Mouse (Mus musculus): ENCODE data around the gene Uba2. TPM values are rescaled to one million over a fixed set of nuclear protein-coding genes. Genes with fewer than 3 reads are reported as not detected.

The Uba2 gene
- total and polyA plus RNA-seq, 3 experiments: 57.5 to 334 (median 253) TPM

DNA sequence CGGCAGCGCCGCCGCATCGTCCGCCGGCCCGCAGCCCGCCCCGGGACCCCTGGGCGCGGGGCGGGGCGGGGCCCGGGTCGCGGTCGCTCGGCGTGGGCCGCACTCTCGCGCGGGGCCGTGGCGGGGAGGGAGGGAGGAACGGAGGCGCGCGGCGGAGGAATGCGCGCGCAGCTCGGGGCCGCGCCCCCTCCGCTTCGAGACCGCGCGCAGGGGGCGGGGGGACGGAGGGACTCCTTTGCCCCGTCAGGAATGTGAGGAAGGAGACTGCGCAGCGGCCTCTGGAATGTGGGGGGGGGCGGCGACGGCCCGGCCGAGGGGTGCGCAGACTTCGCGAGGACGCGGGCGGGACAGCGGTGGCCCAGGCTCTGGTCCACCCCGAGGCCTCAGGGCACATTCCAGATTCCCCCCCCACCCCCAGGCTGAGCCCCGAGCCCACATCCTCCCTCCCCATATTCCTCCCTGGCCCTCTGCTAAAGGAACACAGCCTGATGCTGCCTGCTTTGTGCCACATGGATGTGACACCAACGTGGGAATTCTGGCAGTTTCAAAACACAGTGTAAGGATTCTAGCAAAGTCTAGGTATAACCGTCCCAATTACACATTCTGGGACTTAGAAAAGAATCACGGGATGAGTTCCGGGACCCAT lies 36.2 kb downstream of the Uba2 start, which contains the start of gene Wtip:
Gene Wtip (minus strand): TSS at position 152 of the 646 bp plus-strand sequence.
- DNase-seq (ENCODE audit: low spot score) (no peak), ATAC-seq (ENCODE audit: extremely low read depth, insufficient number of reproducible peaks, low FRiP score, poor library complexity, severe bottlenecking) (no peak)
- Histone ChIP-seq H3K4me1 (ENCODE audit: insufficient read depth, low read depth, low read length) (0 out of 2 replicates have a peak, but pooled peaks cover 3% of the 10 kb centered on the region), H3K27me3 (ENCODE audit: insufficient read depth, low read length) (peaks cover 6% of the 10 kb centered on the region; the same call in 1 of the 2 replicates), H3K4me3 (ENCODE audit: low read depth, low read length) (no peak within 1 kb of the TSS), H3K9me3 (replicated peaks) (peaks cover 12% of the 10 kb centered on the region), H3K36me3 (replicated peaks) (no peaks in the 10 kb centered on the region)
- TF ChIP-seq TAL1 (conservative IDR thresholded peaks at IDR 0.05; ENCODE audit: low read depth, low read length) (no peak), GATA1 (IDR thresholded peaks at IDR 0.05; ENCODE audit: borderline replicate concordance, low read length) (no peak), GATA2 (IDR thresholded peaks at IDR 0.05; ENCODE audit: borderline replicate concordance, low read depth, low read length) (no peak), CTCF (IDR thresholded peaks at IDR 0.05; ENCODE audit: low read depth, low read length) (no peak), POLR2AphosphoS5 (IDR thresholded peaks at IDR 0.05; ENCODE audit: insufficient replicate concordance, low read depth, low read length) (no peak)

DNA sequence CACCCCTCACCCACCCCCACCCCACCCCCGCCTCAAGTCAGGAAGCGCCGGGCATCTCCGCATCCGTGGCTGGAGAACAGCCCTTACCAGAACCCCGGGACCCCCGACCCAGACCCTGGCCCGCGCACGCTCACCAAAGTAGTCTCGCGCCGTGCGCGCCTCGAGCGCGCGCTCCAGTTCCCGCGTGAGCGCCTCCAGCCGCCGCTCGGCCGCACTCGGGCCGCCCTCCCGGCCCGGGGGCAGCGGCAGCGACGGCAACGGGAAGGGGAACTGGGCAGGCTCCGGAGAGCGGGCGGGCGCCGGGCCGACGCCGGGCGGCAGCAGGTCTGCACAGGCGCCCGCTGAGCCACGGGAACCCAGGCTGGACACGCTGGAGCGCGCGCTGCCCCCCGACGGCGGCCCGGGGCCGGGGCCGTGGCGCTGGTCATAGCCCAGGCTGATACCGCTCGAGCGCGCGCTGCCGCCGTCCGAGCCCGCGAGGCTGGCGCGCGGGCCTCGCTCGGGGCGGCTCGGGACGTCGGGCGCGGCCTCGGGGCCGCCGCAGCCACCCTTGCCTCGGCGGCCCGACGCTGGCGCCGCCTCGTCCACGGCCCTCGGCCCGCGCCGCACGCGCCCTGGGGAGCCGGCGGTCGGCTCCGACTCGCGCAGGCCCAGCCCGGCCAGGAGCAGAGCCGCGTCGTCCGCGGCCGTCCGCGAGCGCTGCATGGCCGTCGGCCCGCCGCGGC lies 36.9 kb downstream of the Uba2 start:
- Histone ChIP-seq H3K36me3 (replicated peaks) (no peaks in the 10 kb centered on the region), H3K27me3 (ENCODE audit: insufficient read depth, low read length) (peaks cover 6% of the 10 kb centered on the region; the same call in 1 of the 2 replicates), H3K9me3 (replicated peaks) (peaks cover 12% of the 10 kb centered on the region), H3K4me1 (ENCODE audit: insufficient read depth, low read depth, low read length) (0 out of 2 replicates have a peak, but pooled peaks cover 3% of the 10 kb centered on the region), H3K4me3 (ENCODE audit: low read depth, low read length) (no peak overlapping the region)
- no peak for TF ChIP-seq GATA1 (IDR thresholded peaks at IDR 0.05; ENCODE audit: borderline replicate concordance, low read length)
- TF ChIP-seq CTCF (IDR thresholded peaks at IDR 0.05; ENCODE audit: low read depth, low read length): no peak
- TF ChIP-seq POLR2AphosphoS5 (IDR thresholded peaks at IDR 0.05; ENCODE audit: insufficient replicate concordance, low read depth, low read length): no peak
- TF ChIP-seq TAL1 (conservative IDR thresholded peaks at IDR 0.05; ENCODE audit: low read depth, low read length): no peak
- no peak for TF ChIP-seq GATA2 (IDR thresholded peaks at IDR 0.05; ENCODE audit: borderline replicate concordance, low read depth, low read length)
- DNase-seq (ENCODE audit: low spot score) (no peak), ATAC-seq (ENCODE audit: extremely low read depth, insufficient number of reproducible peaks, low FRiP score, poor library complexity, severe bottlenecking) (no peak)

DNA sequence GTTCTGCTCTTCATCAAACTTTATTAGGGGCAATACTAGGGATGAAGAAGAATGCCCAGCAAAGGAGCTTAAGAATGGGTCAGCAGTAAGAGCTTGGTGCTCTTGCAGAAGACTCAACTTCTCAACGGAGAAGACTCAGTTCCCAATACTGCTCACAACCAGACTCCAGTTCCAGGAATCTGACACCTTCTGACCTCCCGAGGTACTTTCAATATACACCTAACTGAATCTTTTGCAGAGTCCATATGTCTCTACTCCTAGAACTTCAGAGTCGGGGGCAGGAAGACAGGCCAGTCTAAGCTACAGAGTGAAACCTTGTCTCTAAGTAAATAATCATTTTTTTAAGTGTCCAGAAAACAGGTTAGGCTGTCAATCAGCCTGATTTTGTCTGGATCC lies 37.4 kb downstream of the Uba2 start:
- peaks cover 6% of the 10 kb centered on the region; the same call in 1 of the 2 replicates for H3K27me3 ChIP-seq (ENCODE audit: insufficient read depth, low read length)
- H3K36me3 ChIP-seq (replicated peaks): no peaks in the 10 kb centered on the region
- H3K4me3 ChIP-seq (ENCODE audit: low read depth, low read length): no peak overlapping the region
- H3K9me3 ChIP-seq (replicated peaks): peaks cover 12% of the 10 kb centered on the region
- TF ChIP-seq GATA2 (IDR thresholded peaks at IDR 0.05; ENCODE audit: borderline replicate concordance, low read depth, low read length) (no peak), POLR2AphosphoS5 (IDR thresholded peaks at IDR 0.05; ENCODE audit: insufficient replicate concordance, low read depth, low read length) (no peak), TAL1 (conservative IDR thresholded peaks at IDR 0.05; ENCODE audit: low read depth, low read length) (no peak), CTCF (IDR thresholded peaks at IDR 0.05; ENCODE audit: low read depth, low read length) (no peak), GATA1 (IDR thresholded peaks at IDR 0.05; ENCODE audit: borderline replicate concordance, low read length) (no peak)
- no peak for ATAC-seq (ENCODE audit: extremely low read depth, insufficient number of reproducible peaks, low FRiP score, poor library complexity, severe bottlenecking)
- DNase-seq (ENCODE audit: low spot score): no peak
- H3K4me1 ChIP-seq (ENCODE audit: insufficient read depth, low read depth, low read length): 0 out of 2 replicates have a peak, but pooled peaks cover 3% of the 10 kb centered on the region

DNA sequence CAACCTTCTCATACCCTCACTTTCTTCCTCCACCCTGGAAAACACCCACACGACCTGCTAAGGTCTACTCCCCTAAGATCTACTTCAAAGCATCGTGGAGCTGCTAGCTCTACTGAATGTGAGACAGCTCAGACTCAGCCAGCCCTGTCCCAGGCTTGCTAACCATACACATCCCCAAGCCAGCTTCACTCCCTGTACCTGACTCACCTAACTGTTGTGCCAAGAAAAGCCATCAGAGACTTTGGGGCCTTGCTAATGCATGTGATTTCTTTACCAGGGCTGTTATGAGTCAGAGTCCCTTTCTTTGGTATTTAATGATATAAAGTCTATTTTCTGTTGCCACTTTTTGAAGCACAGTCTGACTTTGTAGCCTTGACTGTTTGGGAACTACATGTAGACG lies 38.3 kb downstream of the Uba2 start:
- H3K27me3 ChIP-seq (ENCODE audit: insufficient read depth, low read length): peaks cover 6% of the 10 kb centered on the region; the same call in 1 of the 2 replicates
- H3K4me1 ChIP-seq (ENCODE audit: insufficient read depth, low read depth, low read length): 0 out of 2 replicates have a peak, but pooled peaks cover 3% of the 10 kb centered on the region
- H3K36me3 ChIP-seq (replicated peaks): no peaks in the 10 kb centered on the region
- H3K9me3 ChIP-seq (replicated peaks): peaks cover 12% of the 10 kb centered on the region
- no peak for DNase-seq (ENCODE audit: low spot score)
- H3K4me3 ChIP-seq (ENCODE audit: low read depth, low read length): no peak overlapping the region
- TF ChIP-seq POLR2AphosphoS5 (IDR thresholded peaks at IDR 0.05; ENCODE audit: insufficient replicate concordance, low read depth, low read length) (no peak), GATA1 (IDR thresholded peaks at IDR 0.05; ENCODE audit: borderline replicate concordance, low read length) (no peak), TAL1 (conservative IDR thresholded peaks at IDR 0.05; ENCODE audit: low read depth, low read length) (no peak), GATA2 (IDR thresholded peaks at IDR 0.05; ENCODE audit: borderline replicate concordance, low read depth, low read length) (no peak), CTCF (IDR thresholded peaks at IDR 0.05; ENCODE audit: low read depth, low read length) (no peak)
- ATAC-seq (ENCODE audit: extremely low read depth, insufficient number of reproducible peaks, low FRiP score, poor library complexity, severe bottlenecking): no peak

DNA sequence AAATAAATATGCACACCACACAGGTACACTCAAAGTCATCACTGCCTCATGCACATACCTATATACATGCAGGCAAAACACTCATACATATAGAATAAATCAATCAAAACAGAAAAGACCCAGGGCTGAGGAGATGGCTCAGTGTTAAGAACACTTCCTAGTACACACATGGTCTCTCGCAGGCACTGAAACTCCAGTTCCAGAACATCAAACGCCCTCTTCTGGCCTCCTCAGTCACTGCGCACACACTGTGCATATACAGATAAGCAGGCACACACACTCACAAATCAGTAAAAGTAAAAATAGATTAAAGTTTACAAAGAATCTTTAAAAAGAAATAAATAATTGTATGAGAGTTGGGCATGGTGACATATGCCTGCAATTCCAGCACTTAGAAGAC lies 43.1 kb downstream of the Uba2 start:
- Histone ChIP-seq H3K36me3 (replicated peaks) (no peaks in the 10 kb centered on the region), H3K9me3 (replicated peaks) (no peaks in the 10 kb centered on the region; the same call in 1 of the 2 replicates), H3K4me3 (ENCODE audit: low read depth, low read length) (no peak overlapping the region), H3K27me3 (ENCODE audit: insufficient read depth, low read length) (peaks cover 11% of the 10 kb centered on the region), H3K4me1 (ENCODE audit: insufficient read depth, low read depth, low read length) (0 out of 2 replicates have a peak, but pooled peaks cover 3% of the 10 kb centered on the region)
- ATAC-seq (ENCODE audit: extremely low read depth, insufficient number of reproducible peaks, low FRiP score, poor library complexity, severe bottlenecking): no peak
- no peak for DNase-seq (ENCODE audit: low spot score)
- no peak for TF ChIP-seq TAL1 (conservative IDR thresholded peaks at IDR 0.05; ENCODE audit: low read depth, low read length)
- TF ChIP-seq GATA1 (IDR thresholded peaks at IDR 0.05; ENCODE audit: borderline replicate concordance, low read length): no peak
- TF ChIP-seq GATA2 (IDR thresholded peaks at IDR 0.05; ENCODE audit: borderline replicate concordance, low read depth, low read length): no peak
- no peak for TF ChIP-seq POLR2AphosphoS5 (IDR thresholded peaks at IDR 0.05; ENCODE audit: insufficient replicate concordance, low read depth, low read length)
- no peak for TF ChIP-seq CTCF (IDR thresholded peaks at IDR 0.05; ENCODE audit: low read depth, low read length)

DNA sequence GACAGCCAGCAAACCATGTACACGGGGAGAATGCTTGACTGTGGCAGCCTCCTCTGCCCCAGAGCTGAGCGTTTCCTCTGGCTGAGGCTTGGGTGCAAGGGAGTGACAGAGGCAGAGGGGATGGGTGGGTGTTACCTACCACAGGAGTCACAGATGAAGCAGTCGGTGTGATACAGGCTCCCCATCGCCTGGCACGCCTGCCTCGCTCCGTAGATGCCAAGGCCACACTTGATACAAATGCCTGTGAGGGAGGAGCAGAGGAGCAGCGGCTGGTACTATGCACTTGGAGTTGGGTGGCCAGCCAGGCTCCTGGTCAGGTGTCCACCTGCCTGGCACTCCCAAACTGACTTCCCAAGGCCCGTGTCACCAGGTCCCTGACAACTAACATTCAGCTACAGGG lies 44.1 kb downstream of the Uba2 start:
- DNase-seq (ENCODE audit: low spot score): no peak
- no peak for ATAC-seq (ENCODE audit: extremely low read depth, insufficient number of reproducible peaks, low FRiP score, poor library complexity, severe bottlenecking)
- no peaks in the 10 kb centered on the region for H3K36me3 ChIP-seq (replicated peaks)
- TF ChIP-seq GATA2 (IDR thresholded peaks at IDR 0.05; ENCODE audit: borderline replicate concordance, low read depth, low read length) (no peak), GATA1 (IDR thresholded peaks at IDR 0.05; ENCODE audit: borderline replicate concordance, low read length) (no peak), CTCF (IDR thresholded peaks at IDR 0.05; ENCODE audit: low read depth, low read length) (no peak), POLR2AphosphoS5 (IDR thresholded peaks at IDR 0.05; ENCODE audit: insufficient replicate concordance, low read depth, low read length) (no peak), TAL1 (conservative IDR thresholded peaks at IDR 0.05; ENCODE audit: low read depth, low read length) (no peak)
- H3K9me3 ChIP-seq (replicated peaks): no peaks in the 10 kb centered on the region; the same call in 1 of the 2 replicates
- H3K4me1 ChIP-seq (ENCODE audit: insufficient read depth, low read depth, low read length): 0 out of 2 replicates have a peak, but pooled peaks cover 2% of the 10 kb centered on the region
- H3K27me3 ChIP-seq (ENCODE audit: insufficient read depth, low read length): peaks cover 6% of the 10 kb centered on the region
- no peak overlapping the region for H3K4me3 ChIP-seq (ENCODE audit: low read depth, low read length)

Measured in G1E (cell line).